Mouse (Mus musculus) mouse trophoblast stem cell (cell line): ENCODE results near the gene Srsf1.

ENCODE experiments used
- in situ Hi-C, 2 experiments: fragments of 300-500 bp; cut with MseI, MboI; formaldehyde crosslinking; loops; 2 replicates in 1 of 2; 3 replicates in 1 of 2; pipeline ENCODE4 v1.15.1; 2025

Srsf1 gene

DNA sequence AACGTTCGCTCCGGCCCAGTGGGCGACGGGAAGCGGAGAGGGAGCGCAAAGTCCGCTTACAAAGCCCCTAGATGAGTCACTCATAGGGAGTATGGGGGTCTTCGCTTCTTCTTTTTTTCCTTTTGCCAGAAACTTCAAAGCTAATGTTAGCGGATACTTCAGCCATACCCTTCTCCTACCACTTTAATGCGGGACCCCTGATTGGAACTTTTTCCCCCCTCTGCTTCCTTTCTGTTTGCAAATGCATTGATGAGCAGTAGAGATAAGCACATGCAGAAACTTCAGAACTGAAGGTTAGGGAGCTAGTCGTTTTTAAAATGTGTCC is 22.0 kb downstream of the Srsf1 start:
- in situ Hi-C loops, result no loop called here

DNA sequence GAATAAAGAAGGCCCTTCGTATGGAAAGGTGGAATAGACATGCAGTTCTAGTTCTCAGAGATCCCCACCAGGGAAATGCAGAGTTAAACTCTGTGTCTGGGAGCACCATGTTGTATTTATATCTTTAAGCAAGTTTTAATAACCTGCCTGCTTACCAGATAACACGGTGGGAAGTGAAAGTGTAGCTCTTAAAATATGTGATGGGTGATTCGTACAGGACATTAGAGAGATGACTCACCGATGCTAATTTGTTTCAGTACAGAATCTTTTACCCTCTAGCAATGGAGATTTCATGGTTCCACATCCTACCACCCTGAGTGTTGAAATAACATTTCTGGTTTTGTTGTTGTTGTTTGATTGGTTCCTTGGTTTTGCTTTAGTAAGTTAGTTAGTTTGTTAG is 23.2 kb downstream of the Srsf1 start:
- in situ Hi-C loops, result no loop called here

DNA sequence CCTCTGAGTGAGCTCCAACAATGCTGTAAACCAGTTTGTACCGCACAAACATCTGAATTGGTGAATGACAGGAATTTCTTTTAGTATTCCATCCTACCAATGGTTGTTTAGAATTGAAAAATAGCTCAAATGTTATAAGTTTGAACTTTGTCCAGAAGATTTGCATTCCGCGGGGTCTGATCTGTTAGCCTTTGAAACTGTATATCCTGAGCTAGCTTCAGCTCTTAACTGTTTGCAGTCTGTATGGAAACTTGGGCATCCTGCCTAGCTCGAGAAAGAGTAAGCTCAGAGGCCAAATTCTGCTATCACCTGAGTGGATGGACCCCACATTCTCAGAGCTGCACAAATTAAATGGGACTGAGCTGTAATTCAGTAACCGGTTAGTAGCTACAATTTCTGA is 23.9 kb downstream of the Srsf1 start:
- in situ Hi-C loops, result no loop called here

DNA sequence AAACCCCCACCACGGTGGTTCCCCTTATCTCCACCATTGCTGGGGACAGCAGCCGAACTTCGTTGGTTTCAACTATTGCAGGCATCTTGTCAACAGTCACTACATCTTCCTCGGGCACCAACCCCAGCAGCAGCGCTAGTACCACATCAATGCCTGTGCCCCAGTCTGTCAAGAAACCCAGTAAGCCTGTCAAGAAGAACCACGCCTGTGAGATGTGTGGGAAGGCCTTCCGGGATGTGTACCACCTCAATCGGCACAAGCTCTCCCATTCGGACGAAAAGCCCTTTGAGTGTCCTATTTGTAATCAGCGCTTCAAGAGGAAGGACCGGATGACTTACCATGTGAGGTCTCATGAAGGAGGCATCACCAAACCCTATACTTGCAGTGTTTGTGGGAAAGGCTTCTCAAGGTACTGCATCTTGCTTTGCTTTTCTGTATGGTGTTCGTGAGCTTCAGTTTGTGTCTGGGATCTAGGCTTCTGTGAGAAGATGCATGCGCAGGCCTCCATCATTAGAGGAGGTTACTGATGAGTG is 26.2 kb downstream of the Srsf1 start:
- in situ Hi-C loops, result no loop called here

DNA sequence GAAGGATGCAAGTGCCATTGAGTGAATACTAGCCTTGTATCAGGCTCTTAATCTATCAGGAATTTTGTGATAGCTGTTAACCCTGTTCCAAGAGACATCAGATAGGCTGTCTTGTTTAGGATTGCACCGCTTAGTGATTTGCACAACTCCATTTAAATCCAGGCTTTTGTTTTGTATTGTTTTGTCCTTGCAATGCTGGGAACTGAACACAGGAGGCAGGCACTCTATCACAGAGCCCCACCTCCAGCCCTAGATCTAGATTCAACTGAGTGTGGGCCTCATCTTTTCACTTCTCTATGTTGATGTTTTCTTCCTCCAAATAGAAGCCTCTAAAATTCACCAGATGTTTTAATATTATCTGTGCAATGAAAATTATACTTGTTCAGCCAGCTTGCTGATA is 28.5 kb downstream of the Srsf1 start:
- in situ Hi-C loops, result no loop called here

DNA sequence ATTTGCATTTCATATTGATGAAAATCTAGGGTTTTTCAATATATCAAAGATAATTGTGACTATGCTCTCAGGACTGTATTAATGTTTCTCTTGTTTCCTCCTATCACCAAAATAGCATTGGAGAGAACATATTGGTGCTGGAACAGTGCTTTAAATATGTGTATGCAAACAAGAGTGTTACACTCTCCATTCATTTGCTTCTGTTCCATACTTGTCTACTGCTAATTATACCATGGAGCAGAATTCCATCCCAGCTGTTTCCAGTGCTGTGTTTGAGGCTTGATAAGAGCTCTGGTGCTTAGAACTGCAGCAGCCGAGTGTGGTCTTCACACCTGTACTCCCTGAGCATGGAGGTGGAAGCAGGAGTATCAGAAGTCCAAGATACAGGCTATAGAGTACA is 29.2 kb downstream of the Srsf1 start:
- in situ Hi-C loops, result no loop called here

DNA sequence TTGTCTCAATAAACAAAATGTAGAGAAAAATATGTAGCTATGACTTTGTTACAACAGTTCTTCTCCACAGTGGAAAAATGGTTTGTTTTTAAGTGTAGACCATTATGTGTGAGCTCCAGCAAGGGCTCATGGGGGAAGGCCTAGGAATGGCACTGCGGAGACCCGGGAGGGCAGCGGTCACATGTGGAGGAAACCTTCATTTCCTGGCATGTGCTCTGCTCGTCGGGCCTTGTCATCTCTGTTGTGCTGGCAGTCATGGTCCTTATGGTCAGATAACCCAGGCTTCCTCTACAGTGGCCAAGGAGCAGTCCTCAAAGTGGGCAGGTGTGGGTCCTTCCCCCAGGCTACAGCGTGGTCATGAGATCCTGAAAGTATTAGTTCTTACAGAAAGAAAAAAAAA is 36.5 kb downstream of the Srsf1 start:
- in situ Hi-C loops, result no loop called here

DNA sequence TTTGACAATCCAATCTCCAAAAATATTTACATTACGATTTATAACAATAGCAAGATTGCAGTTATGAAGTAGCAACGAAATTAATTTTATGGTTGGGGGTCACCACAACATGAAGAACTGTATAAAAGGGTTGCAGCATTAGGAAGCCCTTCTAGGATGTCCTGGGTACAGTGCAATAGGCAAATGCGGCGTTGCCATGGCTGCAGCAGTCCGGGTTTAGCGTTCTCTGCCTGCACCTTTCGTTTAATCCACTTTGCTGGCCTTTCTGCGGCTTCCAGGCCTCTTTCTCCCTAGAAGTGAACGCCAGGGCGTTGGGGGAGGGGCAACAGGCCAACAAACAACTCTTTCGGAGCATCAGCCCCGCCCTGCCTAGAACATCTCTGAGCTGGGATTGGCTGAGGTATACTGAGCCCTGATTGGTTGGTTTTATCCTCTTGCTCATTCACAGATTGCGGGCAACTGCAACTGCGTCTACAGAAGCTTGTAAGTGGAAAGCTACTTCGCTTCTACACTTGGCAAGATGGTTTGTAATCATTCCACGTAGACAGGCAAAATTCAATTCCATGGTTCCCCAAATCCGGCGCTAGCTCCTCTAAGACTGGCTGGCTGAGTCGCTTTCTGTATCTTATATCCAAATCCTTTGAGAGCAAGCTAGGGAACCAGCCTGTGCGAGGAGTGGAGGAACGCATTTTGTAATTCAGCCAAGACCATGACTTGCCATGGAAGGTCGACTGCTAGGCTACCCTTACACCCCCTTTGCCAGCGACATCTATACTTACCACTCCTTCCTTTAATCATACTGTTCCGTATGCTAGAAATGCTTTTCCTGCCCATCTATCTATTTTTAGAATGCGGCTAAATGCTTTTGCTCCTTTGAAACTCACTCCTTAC is 39.8 kb downstream of the Srsf1 start:
- in situ Hi-C loops, result no loop called here

DNA sequence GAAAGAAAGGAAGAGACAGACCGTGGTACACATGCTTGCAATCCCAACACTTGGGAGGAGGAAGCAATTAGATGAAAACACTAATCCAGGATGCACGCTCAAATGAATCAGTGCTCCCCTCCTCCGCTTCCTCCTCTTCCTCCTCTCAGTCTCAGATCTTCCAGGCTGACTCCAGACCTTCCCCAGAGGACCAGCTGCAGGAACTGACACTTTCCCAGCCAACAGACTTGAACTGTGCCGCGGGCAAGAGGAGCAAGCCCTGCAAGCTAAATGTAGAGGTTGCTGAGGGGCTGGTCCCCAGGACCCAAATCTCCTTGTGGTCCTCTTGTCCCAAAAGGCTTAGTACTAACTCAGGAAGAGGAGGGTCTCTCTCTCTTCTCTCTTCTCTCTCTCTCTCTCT is 42.0 kb downstream of the Srsf1 start:
- in situ Hi-C loops, result no loop called here

DNA sequence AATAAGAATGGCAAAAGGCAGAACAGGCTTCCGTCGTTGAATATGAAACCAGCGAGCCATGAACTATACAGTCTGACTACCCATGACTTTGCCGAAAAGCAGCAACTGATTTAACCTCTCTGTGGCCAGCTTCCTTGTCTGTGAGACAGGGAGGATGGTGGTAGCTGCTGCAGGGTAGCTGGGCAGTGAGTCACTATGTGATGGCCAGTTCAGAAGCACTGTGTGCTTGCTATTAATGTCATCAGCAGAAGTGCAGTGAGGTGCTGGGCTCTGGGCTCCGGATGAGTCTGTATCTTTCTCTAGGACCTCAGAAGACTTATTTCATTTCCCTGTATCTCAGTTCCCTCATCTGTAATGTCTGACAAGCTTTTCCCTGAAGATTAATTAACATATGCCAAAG is 43.1 kb downstream of the Srsf1 start:
- in situ Hi-C loops, result no loop called here

DNA sequence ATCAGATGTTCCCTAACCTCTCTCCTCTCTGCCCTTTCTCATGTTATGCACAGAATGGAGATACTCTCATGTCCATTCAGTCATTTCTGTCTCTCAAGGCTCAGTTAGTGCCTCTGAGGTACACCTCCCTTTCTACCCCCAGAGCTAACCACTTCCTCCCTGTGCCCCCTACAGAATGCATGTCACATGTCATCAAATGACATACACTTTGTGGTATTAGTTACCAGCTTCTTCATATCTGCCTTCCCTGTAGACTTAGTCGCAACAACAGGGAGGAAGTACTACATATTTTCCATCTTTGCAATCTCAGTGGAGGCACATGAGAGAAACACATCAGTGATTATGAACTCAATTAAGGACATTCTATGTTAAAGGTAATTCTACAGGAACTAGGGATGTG is 44.8 kb downstream of the Srsf1 start:
- in situ Hi-C loops, result no loop called here

DNA sequence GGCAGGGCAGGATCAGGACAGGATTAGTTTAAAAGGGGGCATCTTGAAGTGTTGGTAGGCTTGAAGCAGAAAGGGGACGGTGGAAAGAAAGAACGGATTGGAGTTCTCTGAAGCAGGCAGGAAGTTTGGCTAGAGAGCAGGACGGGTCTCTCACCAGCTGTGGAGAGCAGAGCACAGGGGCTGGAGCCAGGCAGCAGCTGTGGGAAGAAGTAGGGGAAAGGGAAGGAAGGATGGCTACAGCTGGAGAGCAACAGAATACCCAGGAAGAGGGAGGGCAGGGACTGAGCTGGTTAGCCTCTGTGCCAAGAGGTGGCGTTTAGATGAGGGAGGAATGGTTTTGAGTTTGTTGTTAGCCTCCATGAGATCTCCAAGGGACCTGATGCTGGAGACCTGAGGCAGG is 50.0 kb downstream of the Srsf1 start:
- in situ Hi-C loops, result no loop called here

DNA sequence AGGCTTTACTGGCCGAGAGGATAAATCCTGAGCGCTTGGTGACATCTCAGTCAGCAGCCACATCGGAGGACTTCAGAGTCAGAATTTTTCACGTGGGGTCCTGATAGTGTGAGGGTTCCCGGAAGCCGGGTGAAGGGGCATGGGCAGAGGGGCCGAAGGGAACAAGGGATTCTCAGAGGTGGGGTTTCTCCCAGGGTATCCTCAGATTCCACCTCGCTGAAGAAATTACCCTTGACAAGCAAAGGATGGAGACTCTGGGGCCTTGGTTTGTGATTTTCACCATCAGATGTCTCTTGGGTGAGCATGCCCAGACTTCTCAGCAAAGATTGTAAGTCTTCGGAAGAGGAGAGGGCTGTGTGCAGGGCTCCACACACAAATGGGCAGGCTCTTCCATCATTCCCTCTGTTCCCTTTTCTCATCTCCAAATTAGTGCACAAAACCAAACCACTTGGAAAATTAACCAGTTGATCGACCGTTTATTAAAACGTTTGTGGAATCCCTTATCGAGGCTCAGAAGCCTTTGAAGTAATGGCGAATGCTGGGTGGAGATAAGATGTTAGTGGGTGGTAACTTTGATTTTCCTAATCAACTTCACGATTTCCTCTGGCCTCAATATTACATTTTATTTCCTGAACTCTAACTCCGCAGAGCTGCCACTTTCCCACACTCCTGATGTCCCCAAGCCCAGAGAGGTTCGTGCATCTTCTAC is 51.0 kb downstream of the Srsf1 start, which contains the start of gene Cuedc1:
Gene Cuedc1 (plus strand): TSS at position 38 of the 709 bp plus-strand sequence.
- in situ Hi-C loops, result no loop called here

DNA sequence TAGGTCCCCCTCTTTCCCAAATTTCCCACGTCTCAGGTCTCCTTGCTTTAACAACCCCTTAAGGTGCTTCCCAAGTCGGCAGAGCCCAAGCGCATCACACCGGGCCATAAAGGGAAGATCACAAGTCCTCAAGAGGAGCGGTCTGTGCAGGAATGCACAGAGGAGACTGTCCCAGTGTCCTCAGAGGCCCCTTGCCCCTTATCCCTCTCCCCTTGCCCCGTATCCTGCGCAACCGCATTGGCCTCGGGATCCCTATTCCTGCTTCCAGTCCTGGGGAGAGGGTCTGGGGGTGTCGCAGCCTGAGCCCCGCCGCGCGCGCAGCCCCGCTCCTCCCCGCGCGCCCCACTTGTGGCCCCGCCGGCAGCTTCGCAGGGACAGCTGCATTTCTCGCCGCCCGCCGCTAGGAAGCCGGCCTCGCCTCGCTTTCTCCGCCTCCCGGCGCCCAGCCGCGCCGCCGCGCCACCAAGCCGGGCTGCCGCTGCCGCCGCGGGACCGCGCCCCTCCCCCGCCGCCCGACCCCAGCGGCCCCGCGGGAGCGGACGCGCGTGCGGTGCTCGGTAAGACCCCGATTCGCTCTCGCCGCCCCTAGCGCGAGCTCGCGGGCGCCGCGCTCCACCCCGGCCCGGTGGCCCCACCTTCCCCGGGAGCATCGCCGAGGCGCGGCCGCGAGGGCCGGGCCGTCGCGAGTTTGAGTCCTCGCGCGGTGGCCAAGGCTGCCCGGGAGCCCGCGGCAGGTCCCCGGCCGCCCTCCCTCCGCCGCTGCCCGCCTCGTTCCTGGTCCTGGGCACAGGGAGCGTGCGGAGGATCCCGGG is 51.8 kb downstream of the Srsf1 start:
- in situ Hi-C loops, result no loop called here

DNA sequence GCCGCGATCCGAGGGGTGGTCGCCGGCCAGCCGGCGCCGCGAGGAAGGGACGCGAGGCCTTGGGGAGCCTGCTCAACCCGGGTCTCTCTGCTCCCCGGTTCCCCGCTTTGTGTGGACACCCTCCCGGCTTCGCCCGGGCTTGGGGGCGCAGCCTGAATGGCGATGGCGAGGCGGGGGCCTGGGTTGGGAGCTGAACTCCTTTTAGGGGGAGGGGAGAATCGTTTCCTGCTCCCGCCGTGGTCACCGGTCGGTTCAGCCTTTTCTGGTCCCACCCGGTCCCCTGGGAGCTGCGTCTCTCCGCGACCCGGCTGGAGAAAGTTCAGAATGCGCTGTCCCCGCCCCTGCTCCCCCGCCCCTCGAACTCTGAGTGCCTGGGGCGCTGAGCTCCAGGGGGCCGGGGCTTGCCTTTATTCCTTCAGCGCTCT is 52.4 kb downstream of the Srsf1 start:
- in situ Hi-C loops, result no loop called here

DNA sequence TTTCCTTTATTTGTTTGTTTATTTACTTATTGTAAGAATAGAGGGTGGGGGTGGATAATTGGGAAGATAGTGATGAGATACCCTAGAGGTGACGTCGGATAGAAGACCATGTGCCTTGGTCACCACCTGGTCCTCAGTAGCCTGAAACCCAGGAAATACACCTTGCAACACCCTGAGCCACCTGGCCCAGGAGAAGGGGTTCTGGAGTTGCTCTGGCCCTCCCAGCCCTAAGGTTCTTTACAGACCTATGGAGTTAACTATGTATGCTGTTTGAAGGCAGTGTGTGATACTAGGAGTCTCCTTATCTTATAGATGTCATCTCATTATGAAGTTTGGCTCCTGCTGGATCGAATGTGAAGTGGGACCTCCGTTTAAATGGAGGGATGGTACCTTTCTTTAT is 53.0 kb downstream of the Srsf1 start:
- in situ Hi-C loops, result no loop called here
